Mouse (Mus musculus) thymus, postnatal 36 days (tissue): ENCODE measurements around the gene H6pd.

ENCODE experiments used
- DNase-seq, 2 experiments: peaks; one replicate each; pipeline ENCODE4 v3.0.0; 2022; ENCODE audit warnings: mixed read lengths in 2 of 2

The H6pd gene

GRCm38 (mm10) chr4:149998786-149999509 lies 9.9 kb downstream of the H6pd start:
- DNase-seq: no peak

- no peak for DNase-seq
Measured at GRCm38 (mm10) chr4:149997999-149998398, 10.8 kb downstream of the H6pd start.

- DNase-seq: no peak
Measured at GRCm38 (mm10) chr4:149996440-149996839, 12.4 kb downstream of the H6pd start.

GRCm38 (mm10) chr4:149995911-149996310 lies 12.9 kb downstream of the H6pd start:
- DNase-seq: no peak

GRCm38 (mm10) chr4:149994218-149994617 lies 14.6 kb downstream of the H6pd start:
- no peak for DNase-seq

GRCm38 (mm10) chr4:149992670-149993032 lies 16.2 kb downstream of the H6pd start:
- DNase-seq: no peak

GRCm38 (mm10) chr4:149991755-149992669 lies 16.8 kb downstream of the H6pd start:
- DNase-seq: no peak

GRCm38 (mm10) chr4:149990954-149991633 lies 17.7 kb downstream of the H6pd start:
- peak; percentile 81 to 91 for DNase-seq

GRCm38 (mm10) chr4:149990212-149990953 lies 18.4 kb downstream of the H6pd start:
- peak; percentile 38 to 51 for DNase-seq

- DNase-seq: peak; percentile 91 to 93
Measured at GRCm38 (mm10) chr4:149988931-149989556, 19.8 kb downstream of the H6pd start.

- no peak for DNase-seq
Measured at GRCm38 (mm10) chr4:149988301-149988700, 20.5 kb downstream of the H6pd start.

GRCm38 (mm10) chr4:149986671-149987417 lies 22.0 kb downstream of the H6pd start:
- DNase-seq: no peak

GRCm38 (mm10) chr4:149983921-149984645 lies 24.7 kb downstream of the H6pd start:
- DNase-seq: no peak

- no peak for DNase-seq
Measured at GRCm38 (mm10) chr4:149982154-149982553, 26.7 kb downstream of the H6pd start.

- peak; percentile 76 to 84 for DNase-seq
Measured at GRCm38 (mm10) chr4:149979819-149980308, 29.0 kb downstream of the H6pd start.

GRCm38 (mm10) chr4:149978820-149979219 lies 30.0 kb downstream of the H6pd start:
- DNase-seq: no peak

GRCm38 (mm10) chr4:149977801-149978544 lies 30.9 kb downstream of the H6pd start:
- no peak for DNase-seq

GRCm38 (mm10) chr4:149977181-149977580 lies 31.6 kb downstream of the H6pd start:
- DNase-seq: no peak

GRCm38 (mm10) chr4:149975730-149976254 lies 33.0 kb downstream of the H6pd start:
- DNase-seq: no peak
